Mouse (Mus musculus) embryonic facial prominence, embryonic 14.5 days (tissue): ENCODE data around the gene Apold1. TPM values are rescaled to one million over a fixed set of nuclear protein-coding genes. Genes with fewer than 3 reads are reported as not detected.

Experiments
- ATAC-seq: fragments of 200-750 bp; cut with Nextera tagmentation; 2 replicates; pipeline ENCODE4 v1.8.0; 2017; ENCODE audit warnings: low read depth, moderate number of reproducible peaks, moderate TSS enrichment
- DNase-seq: peaks from one replicate; pipeline ENCODE4 v3.0.0-alpha.2; 2015; ENCODE audit warnings: low spot score
- H3K27ac ChIP-seq: fragments of 300-500 bp; sonication (generic); replicated peaks from 2 replicates; pipeline ENCODE4 v1.5.1; 2014; ENCODE audit warnings: low read depth, mild to moderate bottlenecking, low read length, moderate library complexity
- H3K27me3 ChIP-seq: fragments of 300-500 bp; sonication (generic); replicated peaks from 2 replicates; pipeline ENCODE4 v1.6.1; 2014; ENCODE audit warnings: low read length; ENCODE audit not compliant: control insufficient read depth, insufficient read depth
- H3K36me3 ChIP-seq: fragments of 300-500 bp; sonication (generic); 2 replicates; pipeline ENCODE4 v1.6.1; 2014; ENCODE audit warnings: low read length, mixed read lengths; ENCODE audit not compliant: control insufficient read depth, insufficient read depth
- H3K4me1 ChIP-seq: fragments of 300-500 bp; sonication (generic); 2 replicates; pipeline ENCODE4 v1.6.1; 2014; ENCODE audit warnings: antibody characterized with exemption, low read length; ENCODE audit not compliant: control insufficient read depth, insufficient read depth
- H3K4me2 ChIP-seq: fragments of 300-500 bp; sonication (generic); 2 replicates; pipeline ENCODE4 v1.6.1; 2014; ENCODE audit warnings: low read depth, mild to moderate bottlenecking, low read length, moderate library complexity, mixed read lengths
- H3K4me3 ChIP-seq: fragments of 300-500 bp; sonication (generic); 2 replicates; pipeline ENCODE4 v1.5.1; 2014; ENCODE audit warnings: low read depth, mild to moderate bottlenecking, low read length
- H3K9ac ChIP-seq: fragments of 300-500 bp; sonication (generic); 2 replicates; pipeline ENCODE4 v1.6.1; 2014; ENCODE audit warnings: low read depth, mild to moderate bottlenecking, low read length, moderate library complexity, mixed read lengths
- H3K9me3 ChIP-seq: fragments of 300-500 bp; sonication (generic); 2 replicates; pipeline ENCODE4 v1.6.1; 2016; ENCODE audit warnings: low read length; ENCODE audit not compliant: control insufficient read depth
- WGBS: fragments of 180-500 bp; shearing (Covaris S2); extraction: QIAGEN DNeasy Blood & Tissue Kit; methylation state at CpG from one replicate; pipeline ENCODE4 v1.1.7; 2014; 5-methylcytosine and 5-hydroxymethylcytosine counted together
- polyA plus RNA-seq: library from polyadenylated mRNA; unstranded; fragments of >200 nt; fragmentation: Nextera tagmentation; extraction: Ambion mirVana; gene quantifications from 2 replicates; pipeline ENCODE4 v1.2.1, GENCODE M21; 2014

Gene Apold1
- polyA plus RNA-seq, 1 experiment from 2014 or later = 5.5 TPM

GRCm38 (mm10) chr6:135026755-135027154 is 45.2 kb downstream of the Apold1 start:
- no peak for ATAC-seq
- H3K4me1 ChIP-seq = no peaks in the 10 kb centered on the region
- 76% methylated on average over 2 of the region's 2 CpGs for WGBS

GRCm38 (mm10) chr6:135029246-135029645 is 47.7 kb downstream of the Apold1 start:
- H3K27me3 ChIP-seq = no peaks in the 10 kb centered on the region
- no peaks in the 10 kb centered on the region for H3K9me3 ChIP-seq
- no peaks in the 10 kb centered on the region for H3K4me1 ChIP-seq
- DNase-seq (no peak), ATAC-seq (no peak)
- H3K9ac ChIP-seq = no peak overlapping the region
- H3K27ac ChIP-seq = no peak overlapping the region
- H3K4me2 ChIP-seq = no peak overlapping the region
- 84% methylated on average over 4 of the region's 4 CpGs for WGBS
- peaks cover 2% of the 10 kb centered on the region for H3K36me3 ChIP-seq
- no peak overlapping the region for H3K4me3 ChIP-seq

More at GRCm38 (mm10) chr6:135026755-135027154, 45.2 kb downstream of the Apold1 start:
- Histone ChIP-seq H3K9ac (no peak overlapping the region), H3K27me3 (no peaks in the 10 kb centered on the region), H3K4me2 (no peak overlapping the region), H3K9me3 (no peaks in the 10 kb centered on the region), H3K27ac (no peak overlapping the region), H3K4me3 (no peak overlapping the region), H3K36me3 (peaks cover 26% of the 10 kb centered on the region)
- DNase-seq = no peak

Other genes starting within 250 kb of the Apold1 start
- 18.2 and 21.1 TPM in 2 replicates for gene Dusp16, start 189.1 kb upstream of the Apold1 start, polyA plus RNA-seq
- gene Crebl2, start 151.6 kb upstream of the Apold1 start, polyA plus RNA-seq = 1.9 and 2.0 TPM in 2 replicates
- 8.0 and 8.8 TPM in 2 replicates for gene Gpr19, start 83.1 kb upstream of the Apold1 start, polyA plus RNA-seq
- 17.3 and 17.6 TPM in 2 replicates for gene Cdkn1b, start 61.3 kb upstream of the Apold1 start, polyA plus RNA-seq
- gene Ddx47, start 29.9 kb downstream of the Apold1 start, polyA plus RNA-seq = 90.0 and 90.8 TPM in 2 replicates
- 4.4 and 5.2 TPM in 2 replicates for gene Gprc5a, start 83.9 kb downstream of the Apold1 start, polyA plus RNA-seq
- gene Gprc5d, start 136.6 kb downstream of the Apold1 start, polyA plus RNA-seq = 0.21 TPM in 1 of 2 replicates, not detected in the other
- gene Fam234b, start 216.3 kb downstream of the Apold1 start, polyA plus RNA-seq = 21.0 and 23.7 TPM in 2 replicates
- gene Hebp1, start 216.3 kb downstream of the Apold1 start, polyA plus RNA-seq = 7.4 and 12.2 TPM in 2 replicates